Mouse (Mus musculus) layer of hippocampus, adult 8-10 months (tissue): ENCODE measurements around the gene Tnfaip2. TPM values are rescaled to one million over a fixed set of nuclear protein-coding genes. Genes with fewer than 3 reads are reported as not detected.
A peak's percentile ranks its signal among the peaks of the same experiment; 100 is the strongest.

ENCODE experiments used
- DNase-seq, 2 experiments: peaks; one replicate each; pipeline ENCODE4 v3.0.0; 2022; ENCODE audit warnings: low spot score in 2 of 2
- total RNA-seq, 4 experiments: library from RNA; stranded (reverse); gene quantifications; 2 replicates each; pipeline ENCODE4 v1.2.4; 2022

Tnfaip2 gene
- total RNA-seq, 4 experiments from 2014 or later, result 0.85 to 1.8 (median 1.4) TPM

DNA sequence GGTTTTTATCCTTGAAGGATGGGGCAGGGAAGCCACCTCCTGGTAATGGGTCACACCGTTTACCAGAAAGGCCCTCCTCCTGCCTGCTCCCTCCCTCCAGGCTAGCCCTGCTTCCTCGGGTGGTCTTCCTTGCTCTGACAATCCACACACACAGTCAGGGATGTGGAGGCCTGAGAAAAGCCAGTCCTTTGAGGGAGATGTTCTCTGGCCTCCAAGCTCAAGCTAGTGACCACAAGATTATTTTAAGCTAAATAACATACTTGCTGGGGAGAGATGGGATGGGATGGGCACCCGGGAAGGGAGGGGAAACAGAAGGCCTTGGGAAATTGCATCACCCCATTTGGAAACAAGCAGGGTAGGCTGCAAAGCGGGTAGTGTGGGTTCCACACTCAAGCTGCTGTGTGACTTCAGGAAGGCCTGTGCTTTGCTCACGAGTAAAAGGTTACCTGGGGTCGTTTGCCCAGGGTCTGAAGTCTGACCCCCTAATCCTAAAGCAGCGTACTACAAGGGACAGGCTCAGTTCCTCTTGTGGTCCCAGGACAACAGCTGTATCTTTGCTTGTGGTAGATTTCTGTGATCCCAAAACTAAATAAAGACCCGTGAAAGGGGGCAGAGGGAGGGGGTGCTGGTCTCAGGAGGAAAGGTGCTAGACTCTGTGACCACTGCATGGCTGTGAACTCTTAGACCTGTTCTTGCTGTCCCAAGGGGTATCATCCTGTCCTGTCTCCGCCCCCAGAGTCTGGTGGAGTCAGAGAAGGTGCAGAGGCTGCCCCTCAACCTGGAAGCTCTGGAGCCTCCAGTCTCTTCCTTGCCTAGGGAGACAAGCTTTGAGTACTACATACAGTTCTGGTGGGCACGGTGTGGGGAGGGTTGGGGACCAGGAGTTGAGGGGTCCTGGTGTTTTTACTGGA is 1.9 kb downstream of the Tnfaip2 start:
- DNase-seq, result no peak

GRCm38 (mm10) chr12:111445161-111445889 is 3.1 kb downstream of the Tnfaip2 start:
- no peak for DNase-seq

DNA sequence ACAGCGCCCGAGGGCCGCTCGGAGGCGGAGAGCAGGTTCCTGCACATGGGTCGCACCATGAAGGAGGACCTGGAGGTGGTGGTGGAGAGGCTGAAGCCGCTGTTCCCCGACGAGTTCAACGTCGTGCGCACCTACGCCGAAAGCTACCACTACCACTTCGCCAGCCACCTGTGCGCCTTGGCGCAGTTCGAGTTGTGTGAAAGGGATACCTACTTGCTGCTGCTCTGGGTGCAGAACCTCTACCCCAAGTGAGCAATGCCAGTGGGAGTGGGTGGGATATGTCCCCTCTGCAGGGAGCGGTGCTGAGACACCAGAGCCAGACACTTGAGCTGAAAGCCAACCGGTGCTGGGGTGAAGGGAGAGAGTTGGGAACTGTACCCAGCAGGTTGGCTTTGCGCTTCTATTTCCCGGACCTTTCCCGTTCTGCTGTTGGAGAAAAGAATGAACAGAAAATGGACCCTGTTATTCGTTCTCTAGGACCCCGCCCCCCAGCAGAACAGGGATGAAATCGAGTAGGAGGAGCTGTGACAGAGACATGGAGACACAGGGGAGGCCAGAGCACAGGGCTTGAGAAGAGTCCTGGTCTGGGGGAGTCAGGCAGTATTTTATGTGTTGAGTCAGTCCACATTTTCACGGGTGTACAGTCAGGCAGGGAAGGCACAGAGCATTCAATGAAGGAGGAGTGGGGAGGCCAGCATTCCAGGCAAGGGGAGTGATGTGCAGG is 3.8 kb downstream of the Tnfaip2 start:
- no peak for DNase-seq

DNA sequence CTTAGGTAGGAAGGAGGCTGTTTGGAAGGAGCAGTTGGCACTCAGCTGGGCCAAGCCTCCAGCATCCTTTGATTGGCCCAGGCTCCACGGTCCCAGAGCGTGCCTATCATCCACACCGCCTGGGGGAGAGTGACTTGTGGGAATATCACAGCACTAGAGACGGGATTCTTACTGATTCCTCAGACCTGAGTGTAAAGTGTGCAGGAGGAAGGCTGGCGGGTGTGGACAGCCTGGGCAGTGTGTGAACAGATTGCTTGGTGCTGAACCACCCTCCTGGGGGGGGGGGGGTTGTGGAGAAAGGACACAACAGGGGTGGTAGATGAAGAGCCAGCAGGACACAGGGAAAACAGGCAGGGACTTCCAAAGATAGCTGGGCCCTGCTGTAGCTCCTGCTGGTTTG is 4.5 kb downstream of the Tnfaip2 start:
- DNase-seq, result no peak

GRCm38 (mm10) chr12:111447350-111447749 is 5.1 kb downstream of the Tnfaip2 start:
- DNase-seq, result no peak

DNA sequence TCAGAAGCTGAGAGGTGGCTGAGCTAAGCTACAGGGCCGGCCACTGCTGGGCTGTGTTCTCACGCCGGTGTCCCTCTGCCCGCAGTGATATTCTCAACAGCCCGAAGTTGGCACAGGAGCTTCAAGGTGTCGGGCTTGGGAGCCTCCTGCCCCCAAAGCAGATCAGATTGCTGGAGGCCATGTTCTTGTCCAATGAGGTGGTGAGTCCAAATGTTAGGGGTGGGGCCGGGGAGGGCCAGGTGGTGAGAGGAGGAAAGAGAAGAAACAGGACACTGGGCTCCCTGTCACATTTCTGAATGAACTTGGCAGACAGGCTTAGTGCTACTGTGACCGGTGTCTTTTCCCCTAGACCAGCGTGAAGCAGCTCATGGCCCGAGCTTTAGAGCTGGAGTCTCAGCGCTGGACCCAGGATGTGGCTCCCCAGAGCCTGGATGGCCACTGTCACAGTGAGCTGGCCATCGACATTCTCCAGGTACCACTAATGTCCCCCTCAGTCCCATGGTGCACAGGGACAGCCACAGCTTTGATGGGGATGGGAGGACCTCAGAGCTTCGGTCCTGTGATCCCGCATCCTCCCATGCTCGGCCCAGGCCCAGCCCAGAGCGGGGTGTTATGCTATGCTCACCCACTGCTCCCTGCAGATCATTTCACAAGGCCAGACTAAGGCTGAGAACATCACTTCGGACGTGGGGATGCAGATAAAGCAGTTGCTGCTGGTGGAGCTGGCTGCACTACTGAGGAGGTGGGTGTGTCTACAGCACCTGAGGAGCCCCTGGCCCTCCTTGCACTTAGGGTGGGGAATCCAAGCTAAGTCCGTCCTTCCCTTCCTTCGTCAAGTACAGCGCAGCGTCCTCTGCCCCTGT is 5.9 kb downstream of the Tnfaip2 start:
- no peak for DNase-seq

DNA sequence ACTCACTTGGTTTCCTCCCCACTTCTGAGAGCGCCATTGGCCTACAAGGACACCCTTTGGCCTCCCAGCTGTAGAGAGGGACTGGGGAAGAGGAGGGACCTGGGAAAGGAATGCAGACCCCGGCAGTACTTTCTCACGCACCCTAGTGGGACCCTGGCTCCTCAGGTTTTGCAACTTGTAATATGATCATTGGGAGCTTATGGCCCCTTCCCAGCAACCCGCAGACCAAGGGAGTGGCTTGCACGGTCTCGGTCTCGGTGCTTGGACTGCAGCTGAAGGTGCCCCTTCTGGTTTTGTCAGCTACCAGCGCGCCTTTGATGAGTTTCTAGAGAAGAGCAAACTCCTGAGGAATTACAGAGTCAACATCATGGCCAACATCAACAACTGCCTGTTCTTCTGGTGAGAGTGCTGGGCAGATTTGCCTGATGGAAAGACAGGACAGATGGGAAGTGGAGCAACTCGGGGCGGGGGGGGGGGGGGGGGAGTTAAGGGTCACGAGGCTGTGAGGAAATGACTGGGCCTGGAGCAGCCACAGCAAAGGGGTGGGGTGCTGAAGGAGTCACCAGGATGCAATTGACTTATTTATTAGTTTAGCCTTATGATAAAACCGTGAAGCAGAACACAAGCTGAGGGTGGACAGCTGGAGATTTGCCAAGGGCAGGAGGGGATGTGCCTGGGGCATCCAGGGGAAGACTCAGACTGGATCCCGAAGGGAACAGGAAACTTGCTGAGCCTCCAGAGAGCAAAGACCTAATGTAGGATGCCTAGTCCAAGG is 6.8 kb downstream of the Tnfaip2 start:
- no peak for DNase-seq

- DNase-seq, result no peak
Observed at GRCm38 (mm10) chr12:111450359-111450758, 8.1 kb downstream of the Tnfaip2 start.

- no peak for DNase-seq
Observed at GRCm38 (mm10) chr12:111451561-111451960, 9.3 kb downstream of the Tnfaip2 start.

DNA sequence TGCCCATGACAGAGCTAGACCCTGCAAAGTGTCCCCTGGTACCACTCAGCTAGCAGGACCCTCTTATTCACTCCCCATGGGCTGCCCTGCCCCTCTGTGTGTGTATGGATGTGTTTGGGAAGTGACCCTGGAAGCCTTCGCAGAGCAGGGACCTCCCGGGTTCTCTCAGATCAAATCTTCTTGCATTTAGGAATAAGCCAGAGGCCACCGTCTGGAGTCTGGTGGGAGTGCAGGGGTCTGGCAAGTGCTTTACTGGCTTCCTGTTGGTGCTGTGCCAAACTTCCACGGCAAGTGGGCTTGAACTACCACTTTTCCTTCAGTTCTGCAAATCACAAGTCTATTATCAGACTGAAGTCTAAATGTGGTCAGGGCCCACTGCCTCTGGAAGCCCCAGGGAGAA is 11.8 kb downstream of the Tnfaip2 start:
- no peak for DNase-seq

DNA sequence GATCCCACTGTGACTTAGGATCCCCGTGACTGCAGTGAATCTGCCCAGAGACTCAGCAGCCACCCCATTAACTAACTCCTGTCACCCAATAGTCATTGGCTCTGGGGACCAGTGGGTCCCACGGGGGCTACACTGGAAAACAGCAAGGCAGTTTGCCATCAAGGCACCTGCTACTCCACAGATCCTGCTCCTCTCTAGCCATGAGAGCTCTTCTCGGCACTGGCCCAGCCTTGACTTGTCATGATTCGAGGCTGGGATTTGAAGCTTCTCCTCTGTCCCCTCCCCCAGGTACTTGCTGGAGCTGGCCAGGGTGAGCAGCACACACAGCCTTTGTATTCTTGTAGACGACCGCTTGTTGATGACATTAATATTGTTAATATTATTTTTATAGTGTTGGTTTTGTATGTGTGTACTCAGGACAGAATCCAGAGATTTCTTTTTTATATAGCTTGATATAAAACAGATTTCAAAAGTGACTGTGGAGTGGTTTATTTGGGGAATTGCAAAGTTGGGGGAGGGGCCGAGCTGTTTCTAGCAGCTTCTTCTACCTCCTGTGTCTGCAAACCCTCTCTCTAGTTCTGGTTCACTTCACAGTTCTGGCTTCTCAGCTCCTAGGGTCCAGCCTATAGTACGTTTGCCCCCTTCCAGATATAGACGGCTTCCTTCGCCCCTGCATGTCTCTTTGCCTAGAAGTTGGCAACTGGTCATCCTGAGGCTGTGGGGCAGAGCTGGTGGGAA is 12.4 kb downstream of the Tnfaip2 start:
- no peak for DNase-seq

GRCm38 (mm10) chr12:111455311-111455846 is 13.1 kb downstream of the Tnfaip2 start:
- no peak for DNase-seq

DNA sequence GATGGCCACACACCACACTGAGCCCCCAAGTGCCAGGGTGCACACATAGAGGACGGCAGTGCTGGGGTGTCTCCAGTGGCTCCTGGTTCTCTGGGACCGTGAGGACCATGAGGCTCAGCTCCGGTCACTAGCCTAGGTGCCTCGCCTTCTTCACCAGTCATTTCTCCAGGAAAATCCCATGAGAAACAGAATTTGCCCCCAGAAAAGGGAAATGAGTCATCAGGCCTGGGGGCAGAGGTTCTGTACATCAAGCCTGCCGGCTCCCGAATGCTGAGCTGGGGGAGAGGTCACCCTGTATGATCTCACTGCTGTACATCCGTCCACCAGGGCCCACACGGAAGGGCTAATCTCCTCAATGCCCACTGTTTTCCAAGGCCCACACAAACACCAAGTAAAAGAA is 13.6 kb downstream of the Tnfaip2 start:
- DNase-seq, result no peak

GRCm38 (mm10) chr12:111457742-111458141 is 15.5 kb downstream of the Tnfaip2 start:
- no peak for DNase-seq

DNA sequence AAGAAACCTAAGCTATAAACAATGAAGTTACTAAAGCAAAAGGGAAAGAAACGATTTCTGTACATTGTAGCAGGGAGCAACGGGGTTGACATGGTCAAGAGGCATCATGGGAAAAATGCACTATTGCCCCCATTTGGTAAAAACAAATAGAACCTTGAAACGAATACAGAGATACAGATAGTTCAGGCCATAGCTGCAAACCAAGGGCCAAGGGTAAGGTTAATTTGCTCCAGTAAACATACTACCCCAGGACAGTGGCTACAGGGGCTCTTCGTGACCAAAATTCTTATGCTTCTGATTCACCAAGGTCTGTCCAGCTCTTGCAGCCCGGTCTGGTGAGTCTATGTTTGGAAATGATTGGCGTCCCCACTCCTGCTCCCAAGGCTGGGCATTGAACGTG is 21.3 kb downstream of the Tnfaip2 start:
- no peak for DNase-seq

- no peak for DNase-seq
Observed at GRCm38 (mm10) chr12:111466369-111466768, 24.1 kb downstream of the Tnfaip2 start.

DNA sequence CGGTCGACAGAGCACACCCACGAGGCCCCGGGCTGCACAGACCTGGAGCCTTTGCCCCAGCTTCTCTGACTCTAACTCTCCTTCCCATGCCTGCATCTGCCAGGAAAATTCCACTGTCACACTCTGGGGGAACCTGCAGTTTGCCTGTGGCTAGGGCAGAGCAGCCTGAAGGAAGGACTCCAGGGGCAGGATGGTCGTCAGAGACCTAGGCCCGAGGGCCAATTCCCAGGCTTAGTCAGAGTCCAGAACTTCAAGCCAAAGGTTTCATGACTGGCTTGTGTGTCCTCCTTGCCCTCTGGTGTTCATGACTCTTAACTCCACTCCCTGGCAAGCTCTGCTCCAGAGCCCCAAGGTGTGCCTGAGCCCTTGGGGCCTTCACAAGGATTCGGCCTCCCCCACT is 25.9 kb downstream of the Tnfaip2 start:
- DNase-seq, result no peak

GRCm38 (mm10) chr12:111469507-111469906 is 27.2 kb downstream of the Tnfaip2 start:
- peak in 1 of 2 experiments; percentile 70 for DNase-seq

- DNase-seq, result no peak
Observed at GRCm38 (mm10) chr12:111471119-111471518, 28.9 kb downstream of the Tnfaip2 start.
